In the genomic region with DNA sequence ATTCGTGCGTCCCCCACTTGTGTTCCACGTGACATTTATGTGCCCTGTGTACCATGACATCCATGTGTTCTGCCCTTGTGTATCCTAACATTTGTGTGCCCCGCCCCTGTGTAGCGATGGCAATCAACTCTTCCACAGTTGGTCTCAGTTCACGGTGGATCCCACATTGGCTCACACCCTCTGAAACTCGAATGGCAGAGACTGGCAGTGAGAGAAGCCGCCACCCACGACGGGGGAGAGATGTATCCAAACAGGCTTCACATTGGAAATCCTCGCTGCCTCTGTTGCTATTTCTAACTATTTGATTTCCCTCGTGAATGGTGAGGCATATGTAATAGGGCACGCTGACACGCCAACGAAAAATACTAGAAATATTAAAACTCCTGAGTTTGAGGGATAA, we compare ENCODE assay signal across 18 mouse cellular contexts.
DNase-seq lines count a peak whose midpoint lies in the region.
"Had no signal": no experiment of that assay in that cellular context is flagged by ENCODE, and none has a peak within 500 bp of the region (broad histone marks: within the 10 kb centered on the region; RNA-seq: fewer than 3 reads in every experiment).

No protein-coding gene starts in this region.

- DNase-seq in layer of hippocampus, adult 11-12 months (ENCODE audit: low spot score), result peak; percentile 24
- no peak for DNase-seq in layer of hippocampus, adult 9-10 months (ENCODE audit: low spot score)
- DNase-seq in brain, adult 2 months (ENCODE audit: low read depth, low spot score), result peak; percentile 54
- DNase-seq in layer of hippocampus, adult 18-20 months (ENCODE audit: low spot score in 2 of 2), result peak; percentile 25 to 70
- peak; percentile 27 to 53 for DNase-seq in layer of hippocampus, postnatal 36 days
- DNase-seq in spleen, postnatal 14 days (ENCODE audit: low spot score in 2 of 2), result no peak
- DNase-seq in embryo, embryonic 11 days, result no peak
- DNase-seq in ovary, postnatal 14 days (ENCODE audit: low spot score), result no peak
- DNase-seq: adrenal gland, postnatal 14 days; cerebellum, adult 11-12 months; cerebellum, adult 9-11 months; gastrocnemius, postnatal 36 days; heart, adult 18-20 months; heart, postnatal 36 days; kidney, adult 11 months; kidney, postnatal 14 days; retina, postnatal 1 day; thymus, postnatal 4 days had no signal

Comparison
In these comparisons a context has a peak if more than half of its experiments do, and no peak if none do; other contexts are left out.
1. DNase-seq: peak in layer of hippocampus, adult 11-12 months (single experiment), brain, adult 2 months (single experiment), layer of hippocampus, adult 18-20 months (2 of 2) and layer of hippocampus, postnatal 36 days (2 of 2); none in layer of hippocampus, adult 9-10 months (single experiment), spleen, postnatal 14 days (0 of 2), embryo, embryonic 11 days (single experiment) and ovary, postnatal 14 days (single experiment).